Mouse (Mus musculus) kidney, postnatal 10 days (tissue): ENCODE results near the gene Ghsr.
"Not testable (repeated sequence)": the region's sequence is repeated elsewhere in the genome, so short reads cannot be mapped to it uniquely, and the experiment has no call there.

ENCODE experiments used
- DNase-seq: peaks from one replicate; pipeline ENCODE4 v3.0.0; 2021; ENCODE audit warnings: mixed read lengths

The Ghsr gene

GRCm38 (mm10) chr3:27371276-27371621 lies at the start of gene Ghsr:
TSS of gene Ghsr (plus strand) at chr3:27371351.
- DNase-seq, result no peak

GRCm38 (mm10) chr3:27322591-27322990 lies 48.6 kb upstream of the Ghsr start:
- DNase-seq, result no peak

DNA sequence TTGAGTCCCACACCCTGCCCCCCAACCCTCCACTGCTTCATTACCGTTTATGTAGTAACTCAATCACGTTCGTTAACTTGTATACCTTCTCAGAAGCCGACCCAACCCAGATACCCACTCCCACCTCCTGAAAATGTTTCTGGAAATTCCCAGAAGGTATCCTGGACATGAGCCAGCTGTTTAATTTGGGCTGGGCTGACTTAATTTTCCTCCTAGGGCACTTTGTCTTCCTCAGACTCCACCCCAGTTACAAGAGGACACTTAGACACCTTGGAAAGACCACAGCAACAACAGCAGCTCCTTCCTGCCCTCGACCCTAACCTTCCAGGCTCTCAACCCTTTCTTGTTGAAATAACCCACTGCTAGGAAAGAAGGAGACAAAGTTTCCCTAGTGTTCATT lies 47.6 kb upstream of the Ghsr start:
- DNase-seq, result peak; percentile 49

DNA sequence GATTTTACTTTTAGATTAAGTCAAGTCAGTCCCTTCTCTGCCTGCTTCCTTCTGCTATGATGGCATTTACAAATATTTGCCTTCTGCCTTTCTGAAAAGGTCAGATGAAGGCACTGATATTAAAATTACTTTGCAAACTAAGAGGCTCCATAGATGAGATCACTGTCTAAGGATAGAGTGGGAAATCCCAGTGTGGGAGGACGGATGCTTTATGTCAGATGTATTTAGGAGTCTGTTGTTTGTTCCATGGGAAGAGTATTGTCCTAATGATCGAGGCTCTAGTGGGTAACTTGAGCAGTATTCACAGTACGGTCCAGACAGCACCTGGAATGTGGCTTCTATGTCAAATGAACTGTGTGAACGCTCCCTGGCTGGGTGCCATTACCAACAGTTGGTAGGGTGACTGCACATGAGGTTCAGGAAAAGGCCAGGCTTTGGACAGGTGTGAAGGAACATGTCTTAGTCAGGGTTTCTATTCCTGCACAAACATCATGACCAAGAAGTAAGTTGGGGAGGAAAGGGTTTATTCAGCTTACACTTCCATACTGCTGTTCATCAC lies 44.4 kb upstream of the Ghsr start:
- peak; percentile 77 for DNase-seq

DNA sequence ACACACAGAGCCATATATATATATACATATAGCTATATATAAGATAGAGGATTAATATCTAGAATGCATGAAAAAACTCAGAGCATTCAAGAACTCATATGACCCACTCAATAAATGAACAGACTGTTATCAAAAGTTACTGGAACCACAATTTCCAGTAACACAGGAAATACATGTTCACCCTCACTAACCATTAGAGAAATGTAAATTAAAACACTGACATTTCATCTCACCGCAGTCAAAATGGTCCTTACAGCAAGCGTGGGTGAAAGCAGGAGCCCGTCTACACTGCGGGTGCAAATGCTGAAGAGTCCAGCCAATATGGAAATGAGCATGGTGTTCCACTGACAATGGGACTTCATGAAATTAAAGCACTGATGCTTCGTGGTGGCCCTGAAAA lies 40.4 kb upstream of the Ghsr start:
- no peak for DNase-seq

GRCm38 (mm10) chr3:27338437-27338836 lies 32.7 kb upstream of the Ghsr start:
- peak; percentile 81 for DNase-seq

- peak; percentile 59 for DNase-seq
These were observed 32.3 kb upstream of the Ghsr start for GRCm38 (mm10) chr3:27338887-27339286.

DNA sequence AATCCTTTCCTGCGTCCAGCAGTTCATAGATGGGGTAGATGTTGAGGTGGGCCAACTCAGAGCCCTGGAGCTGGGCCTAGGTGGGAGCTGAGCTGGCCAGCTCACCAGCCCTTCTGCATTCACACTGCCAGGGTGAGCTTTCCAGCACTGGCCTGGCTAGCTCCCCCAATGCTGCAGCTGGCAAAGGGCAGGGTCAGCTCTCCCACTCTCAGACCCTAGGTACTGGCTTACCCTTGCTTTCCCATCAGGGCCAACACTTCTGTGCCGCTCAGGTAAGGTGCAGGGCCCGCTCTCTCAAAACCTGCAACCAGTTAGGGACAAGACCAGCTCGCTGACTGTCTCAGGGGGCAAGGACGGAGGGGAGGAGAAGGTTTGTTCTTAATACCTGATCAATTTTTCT lies 30.4 kb upstream of the Ghsr start:
- no peak for DNase-seq

GRCm38 (mm10) chr3:27342462-27342861 lies 28.7 kb upstream of the Ghsr start:
- no peak for DNase-seq

DNA sequence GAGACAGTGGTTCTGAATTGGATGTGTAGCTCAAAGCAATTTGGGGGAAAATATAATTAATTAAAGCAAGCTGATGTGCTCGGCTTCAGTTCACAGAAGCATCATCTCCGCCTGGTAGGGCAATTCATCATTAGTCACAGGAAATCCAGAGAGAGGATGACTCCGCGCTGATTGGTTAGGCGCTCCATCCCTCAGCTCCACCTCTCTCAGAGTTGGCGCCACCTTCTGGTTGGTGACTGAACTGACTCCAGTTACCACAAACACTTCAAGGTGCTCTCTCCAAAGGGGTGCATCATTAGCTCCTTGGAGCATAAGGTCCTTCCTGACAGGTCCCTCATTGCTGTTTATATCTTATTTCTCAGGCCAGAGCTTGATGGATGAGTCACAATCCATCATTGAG lies 25.6 kb upstream of the Ghsr start:
- DNase-seq, result peak; percentile 66

GRCm38 (mm10) chr3:27348462-27348861 lies 22.7 kb upstream of the Ghsr start:
- no peak for DNase-seq

DNA sequence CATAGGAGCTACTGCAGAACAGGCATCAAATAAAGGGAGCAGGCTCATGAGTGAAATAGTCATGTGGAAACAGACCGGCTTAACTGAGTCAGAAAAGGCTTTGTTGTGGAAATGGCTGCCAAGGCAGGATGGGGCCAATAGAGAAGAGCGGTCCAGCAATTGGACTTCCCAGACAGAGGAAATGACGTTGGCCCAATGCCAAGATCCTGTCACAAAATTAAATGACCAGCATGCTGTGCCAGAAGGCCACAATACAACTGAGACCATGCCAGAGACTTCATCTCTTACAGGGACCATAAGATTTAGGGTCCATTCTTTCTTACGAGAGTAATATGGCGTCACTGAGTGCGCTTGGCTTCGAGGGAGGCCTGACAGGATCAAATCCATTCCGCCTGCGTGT lies 20.0 kb upstream of the Ghsr start:
- peak; percentile 89 for DNase-seq

DNA sequence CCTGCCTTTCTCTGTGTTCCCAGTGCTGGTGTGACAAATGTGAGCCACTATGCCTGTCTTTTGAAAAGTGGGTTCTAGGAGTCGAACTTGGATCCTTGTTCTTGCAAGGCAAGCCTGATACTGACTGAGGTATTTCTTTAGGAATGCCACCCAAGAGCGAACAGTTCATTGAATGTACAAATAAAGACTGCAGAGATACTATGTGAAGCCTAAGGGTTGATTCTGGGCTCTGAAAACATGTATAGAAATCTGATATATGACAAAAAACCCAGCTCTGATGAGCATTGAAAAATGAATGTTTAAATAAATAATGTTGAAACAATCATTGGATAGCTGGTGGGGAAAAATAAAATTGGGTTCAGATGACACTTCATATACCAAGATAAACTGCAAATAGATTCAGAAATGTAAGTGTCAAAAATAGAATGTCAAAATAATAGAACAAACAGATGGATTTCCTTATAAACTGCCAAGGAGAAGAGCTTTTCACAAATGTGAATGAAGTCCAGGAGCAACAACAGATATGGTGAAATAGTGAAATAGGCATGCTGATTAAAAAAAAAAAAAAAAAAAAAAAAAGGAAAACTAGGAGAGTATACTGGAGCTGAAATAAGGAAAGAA lies 11.9 kb upstream of the Ghsr start:
- DNase-seq, result no peak

DNA sequence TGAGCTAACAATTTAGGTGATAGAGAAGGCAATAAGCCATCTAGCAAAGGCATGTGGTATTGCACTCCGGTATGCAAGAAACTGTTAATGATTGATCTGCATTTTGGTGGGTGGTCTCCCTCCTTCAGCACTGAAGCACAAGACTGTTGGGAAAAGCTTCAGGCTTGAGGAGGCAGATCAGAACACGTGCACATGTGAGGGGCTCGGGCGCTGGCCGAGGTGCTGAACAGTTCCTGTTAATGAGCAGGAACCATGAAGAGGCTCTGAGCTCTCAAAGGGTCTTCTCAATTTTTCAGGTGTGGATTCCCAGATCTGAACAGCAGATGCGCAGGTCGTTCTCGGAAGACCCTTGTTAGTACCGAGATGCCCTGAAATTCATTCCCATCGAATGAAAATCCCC lies 1.0 kb upstream of the Ghsr start:
- DNase-seq, result peak; percentile 87

DNA sequence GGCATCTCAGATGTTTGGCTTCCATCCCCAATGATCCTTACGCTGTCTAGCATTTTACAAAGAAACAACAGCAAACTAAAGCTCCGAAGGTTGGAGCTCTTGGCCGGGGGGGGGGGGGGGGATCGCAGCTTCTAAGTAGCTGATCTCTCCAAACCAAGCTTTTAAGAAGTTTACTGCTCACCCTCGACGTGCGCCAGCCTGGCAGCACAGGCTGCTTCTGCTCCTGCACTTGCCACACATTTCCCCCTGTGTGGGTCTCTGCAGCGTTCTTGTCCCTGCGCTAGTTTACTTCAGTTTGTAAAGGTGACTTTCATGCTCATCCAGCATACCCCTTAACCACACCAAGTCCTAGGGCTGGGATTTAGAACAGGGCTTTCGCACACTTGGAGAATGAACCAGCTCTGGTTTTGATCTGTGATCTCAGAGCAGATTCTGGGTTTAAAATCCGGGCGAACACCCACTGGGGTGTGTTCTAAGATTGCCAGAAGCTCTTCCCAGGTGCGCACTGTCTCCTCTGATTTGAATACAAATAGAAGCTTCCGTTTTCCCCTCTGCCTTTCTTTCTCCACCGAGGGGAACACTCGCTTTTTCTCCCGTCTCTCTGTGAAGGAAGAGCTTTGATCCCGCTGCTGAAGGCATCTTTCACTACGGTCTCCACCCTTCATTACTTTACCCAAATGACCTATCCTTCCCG lies 422 bp upstream of the Ghsr start:
- no peak for DNase-seq

- no peak for DNase-seq
These were observed 837 bp downstream of the Ghsr start for GRCm38 (mm10) chr3:27371725-27372650.

- DNase-seq, result no peak
These were observed 3.2 kb downstream of the Ghsr start for GRCm38 (mm10) chr3:27374396-27374795.

- no peak for DNase-seq
These were observed 6.8 kb downstream of the Ghsr start for GRCm38 (mm10) chr3:27377935-27378334.

- DNase-seq, result no peak
These were observed 13.7 kb downstream of the Ghsr start for GRCm38 (mm10) chr3:27384836-27385235.

DNA sequence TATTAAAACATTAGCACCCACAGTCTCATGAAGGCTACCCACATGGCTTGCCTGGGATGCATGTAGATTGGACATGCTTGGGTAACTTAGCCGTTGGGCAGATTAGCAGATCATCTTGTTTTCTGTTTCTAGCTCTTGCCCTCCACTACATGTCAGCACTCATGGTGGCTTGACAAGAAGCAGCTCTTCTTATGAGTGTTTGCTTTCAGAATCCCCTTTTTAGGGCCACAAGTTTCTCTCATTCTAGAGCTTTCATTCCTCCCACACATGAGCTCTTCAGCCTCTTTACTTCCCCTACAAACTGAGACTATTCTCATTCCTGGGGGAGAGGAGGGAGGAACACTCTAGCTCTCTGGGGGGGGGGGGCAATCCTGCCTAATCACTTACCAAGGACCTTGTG lies 18.8 kb downstream of the Ghsr start:
- no peak for DNase-seq

GRCm38 (mm10) chr3:27400996-27401395 lies 29.8 kb downstream of the Ghsr start:
- not testable (repeated sequence) for DNase-seq

DNA sequence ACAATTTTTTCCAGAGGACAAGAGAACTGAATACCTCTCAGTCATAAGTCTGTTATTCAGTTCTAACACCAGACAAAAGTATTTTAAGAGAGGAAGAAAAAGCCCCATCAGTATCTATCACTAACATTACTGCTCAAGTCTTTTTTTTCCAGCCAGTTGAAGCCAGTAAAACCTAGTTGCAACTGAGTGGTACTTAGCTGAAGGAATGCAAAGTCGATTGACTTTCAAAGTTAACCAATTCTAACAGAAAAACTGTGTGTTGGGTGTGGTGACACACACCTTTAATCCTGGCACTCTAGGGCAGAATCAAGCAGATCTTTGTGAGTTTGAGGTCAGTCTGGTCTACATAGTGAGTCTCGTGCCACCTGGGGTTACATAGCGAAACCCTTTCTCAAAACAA lies 35.3 kb downstream of the Ghsr start:
- DNase-seq, result no peak

DNA sequence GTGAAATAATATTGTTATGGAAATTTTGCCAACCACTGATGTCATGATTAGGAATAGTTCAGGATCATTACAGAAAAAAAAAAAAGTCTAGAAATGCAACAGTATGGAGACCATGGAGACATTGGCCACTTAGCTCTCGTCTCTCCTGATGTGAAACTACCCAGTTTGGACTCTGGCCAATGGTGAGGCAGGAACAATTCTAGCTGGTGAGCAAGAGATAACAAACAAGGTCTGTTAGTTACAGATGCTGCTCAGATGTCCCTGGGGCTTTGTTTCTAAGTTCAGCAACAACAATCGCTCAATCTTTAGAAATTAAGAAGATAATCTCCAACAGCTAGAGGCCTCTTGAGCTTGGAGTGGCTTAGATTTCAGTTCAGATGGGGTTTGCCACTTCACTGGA lies 37.4 kb downstream of the Ghsr start:
- no peak for DNase-seq

- no peak for DNase-seq
These were observed 40.1 kb downstream of the Ghsr start for GRCm38 (mm10) chr3:27411286-27411685.
